In the genomic region with DNA sequence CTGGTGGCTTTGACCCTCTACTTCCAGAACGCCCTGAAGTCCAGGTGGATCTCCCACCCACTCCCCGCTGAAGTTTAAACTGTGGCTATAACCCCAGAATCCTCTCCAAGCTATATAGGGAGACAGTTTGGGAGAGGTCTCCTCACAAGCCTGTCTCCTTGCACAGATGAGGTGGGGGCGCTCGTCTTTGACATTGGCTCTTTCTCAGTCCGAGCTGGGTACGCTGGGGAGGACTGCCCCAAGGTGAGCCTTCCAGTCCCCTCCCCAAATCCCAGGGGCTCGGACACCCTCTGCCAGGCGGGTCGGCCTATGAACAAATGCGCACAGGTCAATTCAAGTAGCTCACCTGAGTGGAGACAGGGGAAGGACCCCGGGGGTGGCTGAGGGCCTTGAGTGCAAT, we compare ENCODE assay signal across 9 mouse cellular contexts. TPM values are rescaled to one million over a fixed set of nuclear protein-coding genes. Genes with fewer than 3 reads are reported as not detected.
DNase-seq lines count a peak whose midpoint lies in the region; ATAC-seq and TF ChIP-seq lines count a peak whose summit lies in the region.
"Had no signal": no experiment of that assay in that cellular context is flagged by ENCODE, and none has a peak within 500 bp of the region (broad histone marks: within the 10 kb centered on the region; RNA-seq: fewer than 3 reads in every experiment).

No protein-coding gene starts in this region.

- H3K4me1 ChIP-seq in CH12.LX (ENCODE audit: control insufficient read depth in 1 of 2, insufficient read depth in 2 of 2), result peaks cover 0 to 2% of the 10 kb centered on the region in 2 experiments; a peak in 1 of 4 replicates
- H3K4me1 ChIP-seq in forebrain, postnatal 0 days (ENCODE audit: insufficient read depth), result peaks cover 8% of the 10 kb centered on the region; the same call in 1 of the 2 replicates
- no peaks in the 10 kb centered on the region for H3K4me1 ChIP-seq in midbrain, embryonic 11.5 days (ENCODE audit: control insufficient read depth, insufficient read depth, low read length)

- H3K36me3 ChIP-seq in CH12.LX (replicated peaks in 1 of 2; ENCODE audit: control insufficient read depth in 1 of 2, insufficient read depth in 1 of 2, low read length in 1 of 2), result no peaks in the 10 kb centered on the region
- no peaks in the 10 kb centered on the region for H3K36me3 ChIP-seq in forebrain, postnatal 0 days (ENCODE audit: insufficient read depth)
- no peaks in the 10 kb centered on the region for H3K36me3 ChIP-seq in midbrain, embryonic 11.5 days (ENCODE audit: control insufficient read depth, insufficient read depth, low read length)

- no peak for TF ChIP-seq RAD21 in CH12.LX (IDR thresholded peaks at IDR 0.05; ENCODE audit: low read depth, low read length)

- TF ChIP-seq POLR2A in CH12.LX (IDR thresholded peaks at IDR 0.05; ENCODE audit: low read depth, low read length), result no peak

- H3K9me3 ChIP-seq in CH12.LX (replicated peaks; ENCODE audit: low read length), result peaks cover 13% of the 10 kb centered on the region
- no peaks in the 10 kb centered on the region for H3K9me3 ChIP-seq in forebrain, postnatal 0 days (ENCODE audit: low read length)
- no peaks in the 10 kb centered on the region for H3K9me3 ChIP-seq in midbrain, embryonic 11.5 days (ENCODE audit: control insufficient read depth, low read length)

- no peak for DNase-seq in cerebellum, adult 8-10 months
- DNase-seq in CH12.LX (ENCODE audit: extremely low read depth) (no peak), adipocyte (ENCODE audit: low spot score) (no peak)
- no peak for DNase-seq in forebrain, postnatal 0 days
- no peak for DNase-seq in midbrain, embryonic 11.5 days (ENCODE audit: low spot score, missing footprints)
- DNase-seq in Muller cell, postnatal 12 days (ENCODE audit: inconsistent ontology term), result no peak
- no peak for DNase-seq in right cerebral cortex, adult 18-20 months

- peaks cover 76% of the 10 kb centered on the region for H3K27me3 ChIP-seq in CH12.LX (replicated peaks)
- H3K27me3 ChIP-seq in forebrain, postnatal 0 days (ENCODE audit: insufficient read depth, low read length), result no peaks in the 10 kb centered on the region
- H3K27me3 ChIP-seq in midbrain, embryonic 11.5 days (ENCODE audit: control insufficient read depth, insufficient read depth, low read length), result no peaks in the 10 kb centered on the region

- no peaks in the 10 kb centered on the region for H3K79me2 ChIP-seq in CH12.LX (replicated peaks; ENCODE audit: control insufficient read depth, extremely low read depth, insufficient read depth, poor library complexity, severe bottlenecking)

- H3K27ac ChIP-seq in CH12.LX (ENCODE audit: insufficient read depth, low read depth), result no peak overlapping the region
- peak overlapping the region; percentile 73; the same call in 1 of the 2 replicates for H3K27ac ChIP-seq in forebrain, postnatal 0 days (ENCODE audit: low read depth, low read length)
- no peak overlapping the region for H3K27ac ChIP-seq in midbrain, embryonic 11.5 days (ENCODE audit: low read depth, low read length)

- H3K4me2 ChIP-seq in CH12.LX (ENCODE audit: insufficient read depth, low read depth, poor library complexity, severe bottlenecking), result 0 out of 2 replicates have a peak overlapping the region, but pooled peaks have one; percentile 9
- H3K4me2 ChIP-seq in forebrain, postnatal 0 days (ENCODE audit: low read depth), result peak overlapping the region; percentile 73
- peak overlapping the region; percentile 39 for H3K4me2 ChIP-seq in midbrain, embryonic 11.5 days

- 0 out of 2 replicates have a peak, but pooled peaks have one; percentile 49 for ATAC-seq in cerebellum, adult (ENCODE audit: insufficient number of reproducible peaks, low FRiP score, low TSS enrichment)
- peak; percentile 23 for ATAC-seq in forebrain, postnatal 0 days
- peak; percentile 30; the same call in 1 of the 2 replicates for ATAC-seq in midbrain, embryonic 11.5 days (ENCODE audit: low FRiP score)

- no peak for TF ChIP-seq CTCF in CH12.LX (conservative IDR thresholded peaks at IDR 0.05 in 1 of 2, IDR thresholded peaks at IDR 0.05 in 1 of 2; ENCODE audit: low read depth in 2 of 2, low read length in 2 of 2)
- TF ChIP-seq CTCF in forebrain, postnatal 0 days (IDR thresholded peaks at IDR 0.05; ENCODE audit: low read depth), result no peak

- WGBS in forebrain, postnatal 0 days, result 50% methylated on average over 11 of the region's 11 CpGs
- WGBS in midbrain, embryonic 11.5 days, result 51% methylated on average over 11 of the region's 11 CpGs

- no peak overlapping the region for H3K4me3 ChIP-seq in CH12.LX (replicated peaks in 1 of 3; ENCODE audit: low read depth in 2 of 3, low read length in 2 of 3, poor library complexity in 1 of 3)
- H3K4me3 ChIP-seq in forebrain, postnatal 0 days (ENCODE audit: low read depth, low read length), result peak overlapping the region; percentile 72
- peak overlapping the region; percentile 33 for H3K4me3 ChIP-seq in midbrain, embryonic 11.5 days (ENCODE audit: low read depth, low read length)

- no peak overlapping the region for H3K9ac ChIP-seq in CH12.LX (ENCODE audit: insufficient read depth, low read depth)
- peak overlapping the region; percentile 81 for H3K9ac ChIP-seq in forebrain, postnatal 0 days
- peak overlapping the region; percentile 49 for H3K9ac ChIP-seq in midbrain, embryonic 11.5 days (ENCODE audit: low read length)

- in situ Hi-C loops in CH12.LX (cut with MboI; ENCODE audit: low pct_ligation_motif_present, low pct_unique_long_range_greater_than_20kb, low sequenced_read_pairs), result no loop called here

- TF ChIP-seq EP300 in CH12.LX (IDR thresholded peaks at IDR 0.05; ENCODE audit: low read length), result no peak

- dilution Hi-C loops in CH12.LX (cut with MboI; ENCODE audit: extremely low pct_ligation_motif_present, extremely low pct_unique_long_range_greater_than_20kb, low sequenced_read_pairs), result no loop called here

TF ChIP-seq in CH12.LX, 34 proteins besides CTCF, POLR2A, EP300 and RAD21:
- TF ChIP-seq ZKSCAN1 (IDR thresholded peaks at IDR 0.05; ENCODE audit: borderline replicate concordance, low read depth, low read length) (no peak), TBP (conservative IDR thresholded peaks at IDR 0.05; ENCODE audit: low read depth, low read length) (no peak), MAZ (IDR thresholded peaks at IDR 0.05; ENCODE audit: low read depth, low read length) (no peak), MEF2A (IDR thresholded peaks at IDR 0.05; ENCODE audit: borderline replicate concordance, low read depth, low read length) (no peak), MYC (IDR thresholded peaks at IDR 0.05; ENCODE audit: low read depth, low read length) (no peak), BHLHE40 (IDR thresholded peaks at IDR 0.05; ENCODE audit: low read depth, low read length) (no peak), MXI1 (IDR thresholded peaks at IDR 0.05; ENCODE audit: low read depth, low read length) (no peak), UBTF (IDR thresholded peaks at IDR 0.05; ENCODE audit: low read depth, low read length) (no peak), SIN3A (IDR thresholded peaks at IDR 0.05; ENCODE audit: low read length) (no peak), JUND (conservative IDR thresholded peaks at IDR 0.05; ENCODE audit: low read depth, low read length) (no peak), USF2 (conservative IDR thresholded peaks at IDR 0.05; ENCODE audit: low read depth, low read length) (no peak), IRF4 (IDR thresholded peaks at IDR 0.05; ENCODE audit: low read depth, low read length) (no peak), ETS1 (conservative IDR thresholded peaks at IDR 0.05; ENCODE audit: low read depth, low read length) (no peak), TCF12 (IDR thresholded peaks at IDR 0.05; ENCODE audit: low read depth, low read length) (no peak), SMC3 (IDR thresholded peaks at IDR 0.05; ENCODE audit: low read depth, low read length) (no peak), PAX5 (IDR thresholded peaks at IDR 0.05; ENCODE audit: low read length) (no peak), USF1 (IDR thresholded peaks at IDR 0.05; ENCODE audit: low read depth, low read length) (no peak), JUN (IDR thresholded peaks at IDR 0.05; ENCODE audit: insufficient read depth, low read depth, low read length) (no peak)

RNA-seq across cellular contexts. Expression of gene Actl6b, which starts 0.6 kb away (rescaled TPM):
- total RNA-seq in CH12.LX (2012; rRNA removed) (not detected in 2 replicates), CH12.LX (2014; rRNA removed) (not detected in 2 replicates)
- not detected in 2 replicates for polyA plus RNA-seq in CH12.LX (2012; ENCODE audit: insufficient read length, low read depth)
- 234 and 254 TPM in 2 replicates for total RNA-seq in forebrain, postnatal 0 days (2014; rRNA removed)
- 256 and 281 TPM in 2 replicates for polyA plus RNA-seq in forebrain, postnatal 0 days (2015; fragmentation: Nextera tagmentation; extraction: Ambion mirVana)
- polyA plus RNA-seq in midbrain, embryonic 11.5 days (2014; fragmentation: Nextera tagmentation; extraction: Ambion mirVana), result 30.6 and 31.1 TPM in 2 replicates
- polyA plus RNA-seq: lung, adult 2 months had no signal

RNA-seq across cellular contexts. Expression of gene Tfr2, which starts 15.7 kb away (rescaled TPM):
- total RNA-seq in CH12.LX (2012; rRNA removed) (1.3 and 2.2 TPM in 2 replicates), CH12.LX (2014; rRNA removed) (0.50 and 0.67 TPM in 2 replicates)
- polyA plus RNA-seq in CH12.LX (2012; ENCODE audit: insufficient read length, low read depth), result 1.1 and 2.2 TPM in 2 replicates
- total RNA-seq in forebrain, postnatal 0 days (2014; rRNA removed), result 12.6 and 16.3 TPM in 2 replicates
- polyA plus RNA-seq in forebrain, postnatal 0 days (2015; fragmentation: Nextera tagmentation; extraction: Ambion mirVana), result 9.4 and 11.7 TPM in 2 replicates
- 2.0 and 2.1 TPM in 2 replicates for polyA plus RNA-seq in midbrain, embryonic 11.5 days (2014; fragmentation: Nextera tagmentation; extraction: Ambion mirVana)

RNA-seq across cellular contexts. Expression of gene Gnb2, which starts 20.6 kb away (rescaled TPM):
- total RNA-seq in CH12.LX (2012; rRNA removed) (388 and 480 TPM in 2 replicates), CH12.LX (2014; rRNA removed) (261 and 264 TPM in 2 replicates)
- polyA plus RNA-seq in CH12.LX (2012; ENCODE audit: insufficient read length, low read depth), result 312 and 327 TPM in 2 replicates
- 1,237 and 1,339 TPM in 2 replicates for total RNA-seq in forebrain, postnatal 0 days (2014; rRNA removed)
- 766 and 769 TPM in 2 replicates for polyA plus RNA-seq in forebrain, postnatal 0 days (2015; fragmentation: Nextera tagmentation; extraction: Ambion mirVana)
- polyA plus RNA-seq in midbrain, embryonic 11.5 days (2014; fragmentation: Nextera tagmentation; extraction: Ambion mirVana), result 432 and 501 TPM in 2 replicates

RNA-seq across cellular contexts. Expression of gene Epo, which starts 20.9 kb away (rescaled TPM):
- not detected in 2 replicates for total RNA-seq in CH12.LX (2012; rRNA removed)
- not detected in 2 replicates for total RNA-seq in CH12.LX (2014; rRNA removed)
- polyA plus RNA-seq in CH12.LX (2012; ENCODE audit: insufficient read length, low read depth), result not detected in 2 replicates
- not detected in 2 replicates for total RNA-seq in forebrain, postnatal 0 days (2014; rRNA removed)
- not detected in 2 replicates for polyA plus RNA-seq in forebrain, postnatal 0 days (2015; fragmentation: Nextera tagmentation; extraction: Ambion mirVana)
- polyA plus RNA-seq in midbrain, embryonic 11.5 days (2014; fragmentation: Nextera tagmentation; extraction: Ambion mirVana), result 0.72 and 1.4 TPM in 2 replicates
- polyA plus RNA-seq: lung, adult 2 months had no signal

RNA-seq across cellular contexts. Expression of gene Gigyf1, which starts 35.5 kb away (rescaled TPM):
- 4.9 and 5.9 TPM in 2 replicates for total RNA-seq in CH12.LX (2012; rRNA removed)
- 0.98 and 1.3 TPM in 2 replicates for total RNA-seq in CH12.LX (2014; rRNA removed)
- 12.3 and 14.0 TPM in 2 replicates for polyA plus RNA-seq in CH12.LX (2012; ENCODE audit: insufficient read length, low read depth)
- 21.1 and 25.2 TPM in 2 replicates for total RNA-seq in forebrain, postnatal 0 days (2014; rRNA removed)
- polyA plus RNA-seq in forebrain, postnatal 0 days (2015; fragmentation: Nextera tagmentation; extraction: Ambion mirVana), result 6.1 and 10.6 TPM in 2 replicates
- 10.5 and 10.6 TPM in 2 replicates for polyA plus RNA-seq in midbrain, embryonic 11.5 days (2014; fragmentation: Nextera tagmentation; extraction: Ambion mirVana)

Comparison
In these comparisons a context has a peak if more than half of its experiments do, and no peak if none do; other contexts are left out.
1. H3K4me2 ChIP-seq: peak in every context shown above with its lines; median percentile 73 in forebrain, postnatal 0 days; 39 in midbrain, embryonic 11.5 days; 9 in CH12.LX.
2. H3K4me3 ChIP-seq: peak in forebrain, postnatal 0 days (single experiment) and midbrain, embryonic 11.5 days (single experiment); none in CH12.LX (0 of 3).
3. RNA of gene Actl6b, which starts 0.6 kb away (polyA plus RNA-seq): 256 to 281 TPM in forebrain, postnatal 0 days and 30.6 to 31.1 TPM in midbrain, embryonic 11.5 days; not detected in CH12.LX; every median in the first group is over 10 times any median in the second.
4. Peak in every context shown above with its lines, with median percentiles within 50 percentile points of each other: ATAC-seq.